Mouse (Mus musculus) G1E (cell line): ENCODE measurements at regions not wholly inside any gene's neighbourhood (a gene's known extent, or its start where the extent isn't known, plus 50 kb on each side); places are given as distances from the start of the nearest gene placed in this dataset.

ENCODE experiments used
- CTCF ChIP-seq: IDR thresholded peaks from 2 replicates; pipeline ENCODE4 v1.5.1; 2012; ENCODE audit warnings: low read depth, low read length, inconsistent platforms, mixed read lengths
- GATA1 ChIP-seq: IDR thresholded peaks from 2 replicates; pipeline ENCODE4 v1.6.1; 2012; ENCODE audit warnings: borderline replicate concordance, low read length, inconsistent platforms, mixed read lengths
- GATA2 ChIP-seq: IDR thresholded peaks from 2 replicates; pipeline ENCODE4 v1.6.1; 2012; ENCODE audit warnings: low read depth, low read length, inconsistent platforms, borderline replicate concordance
- TAL1 ChIP-seq: conservative IDR thresholded peaks from 2 replicates; pipeline ENCODE4 v1.6.1; 2012; ENCODE audit warnings: low read depth, low read length, inconsistent platforms, mixed read lengths

GRCm38 (mm10) chr4:71488663-71489161 lies 269.1 kb downstream of the Gm11232 start:
- TF ChIP-seq CTCF, result no peak
- TF ChIP-seq TAL1, result no peak
- no peak for TF ChIP-seq GATA1
- no peak for TF ChIP-seq GATA2
